Mouse (Mus musculus): ENCODE results near the gene Acox1.

Gene Acox1

GRCm38 (mm10) chr11:116167884-116168439 lies 30.9 kb downstream of the Acox1 start, which contains the start of gene Fbf1:
Gene Fbf1 (minus strand): TSS chr11:116168166.
- peak; percentile 95 for DNase-seq (ENCODE audit: extremely low spot score, low spot score)

- peak; percentile 26 for DNase-seq (ENCODE audit: extremely low spot score, low spot score)
Observed at GRCm38 (mm10) chr11:116167232-116167631, 31.6 kb downstream of the Acox1 start.

- DNase-seq (ENCODE audit: extremely low spot score, low spot score): no peak
Observed at GRCm38 (mm10) chr11:116163002-116163401, 35.8 kb downstream of the Acox1 start.

GRCm38 (mm10) chr11:116162146-116162545 lies 36.7 kb downstream of the Acox1 start:
- no peak for DNase-seq (ENCODE audit: extremely low spot score, low spot score)

GRCm38 (mm10) chr11:116161312-116161711 lies 37.5 kb downstream of the Acox1 start:
- no peak for DNase-seq (ENCODE audit: extremely low spot score, low spot score)

GRCm38 (mm10) chr11:116150960-116151359 lies 47.9 kb downstream of the Acox1 start:
- no peak for DNase-seq (ENCODE audit: extremely low spot score, low spot score)

- no peak for DNase-seq (ENCODE audit: extremely low spot score, low spot score)
Observed at GRCm38 (mm10) chr11:116149341-116149740, 49.5 kb downstream of the Acox1 start.

GRCm38 (mm10) chr11:116148761-116149221 lies 50.1 kb downstream of the Acox1 start:
- DNase-seq (ENCODE audit: extremely low spot score, low spot score): no peak

GRCm38 (mm10) chr11:116146294-116146985 lies 52.4 kb downstream of the Acox1 start:
- DNase-seq (ENCODE audit: extremely low spot score, low spot score): no peak

- no peak for DNase-seq (ENCODE audit: extremely low spot score, low spot score)
Observed at GRCm38 (mm10) chr11:116145481-116146293, 53.2 kb downstream of the Acox1 start.

GRCm38 (mm10) chr11:116143468-116143867 lies 55.4 kb downstream of the Acox1 start:
- DNase-seq (ENCODE audit: extremely low spot score, low spot score): no peak

GRCm38 (mm10) chr11:116142211-116142991 lies 56.4 kb downstream of the Acox1 start:
- DNase-seq (ENCODE audit: extremely low spot score, low spot score): no peak

- peak; percentile 98 for DNase-seq (ENCODE audit: extremely low spot score, low spot score)
Observed at GRCm38 (mm10) chr11:116138468-116139138, 60.2 kb downstream of the Acox1 start, which contains the start of gene Mrpl38. Gene Mrpl38 (minus strand): TSS chr11:116138868.

GRCm38 (mm10) chr11:116138096-116138467 lies 60.8 kb downstream of the Acox1 start:
- DNase-seq (ENCODE audit: extremely low spot score, low spot score): no peak

GRCm38 (mm10) chr11:116134171-116134570 lies 64.7 kb downstream of the Acox1 start:
- no peak for DNase-seq (ENCODE audit: extremely low spot score, low spot score)

- no peak for DNase-seq (ENCODE audit: extremely low spot score, low spot score)
Observed at GRCm38 (mm10) chr11:116133497-116133896, 65.3 kb downstream of the Acox1 start.

GRCm38 (mm10) chr11:116132366-116133333 lies 66.2 kb downstream of the Acox1 start:
- no peak for DNase-seq (ENCODE audit: extremely low spot score, low spot score)

GRCm38 (mm10) chr11:116131349-116132170 lies 67.3 kb downstream of the Acox1 start:
- no peak for DNase-seq (ENCODE audit: extremely low spot score, low spot score)

All from neural tube, embryonic 10.5 days (tissue).